Mouse (Mus musculus): ENCODE measurements around the gene Aup1. TPM values are rescaled to one million over a fixed set of nuclear protein-coding genes. Genes with fewer than 3 reads are reported as not detected.

Gene Aup1
- polyA plus RNA-seq, 1 experiment = not detected

DNA sequence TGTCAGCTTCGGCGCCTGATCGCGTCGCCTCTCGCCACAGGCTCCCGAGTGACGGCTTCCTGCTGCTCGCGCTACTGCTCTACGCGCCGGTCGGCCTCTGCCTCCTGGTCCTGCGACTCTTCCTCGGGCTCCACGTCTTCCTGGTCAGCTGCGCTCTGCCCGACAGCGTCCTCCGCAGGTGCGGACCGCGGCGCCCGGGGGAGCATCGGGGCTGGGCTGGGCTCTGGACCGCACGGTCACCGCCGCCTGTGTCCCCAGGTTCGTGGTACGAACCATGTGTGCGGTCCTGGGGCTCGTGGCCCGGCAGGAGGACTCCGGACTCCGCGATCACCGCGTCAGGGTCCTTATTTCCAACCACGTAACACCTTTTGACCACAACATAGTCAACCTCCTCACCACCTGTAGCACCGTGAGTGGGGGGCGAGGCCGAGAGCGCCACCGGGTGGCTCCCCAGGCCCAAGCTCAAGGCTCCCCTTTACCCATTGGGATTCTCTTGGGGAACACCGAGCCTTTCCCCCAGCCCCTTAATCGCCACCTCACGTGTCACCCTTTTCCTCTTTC is 630 bp downstream of the Aup1 start, which contains the start of gene Htra2:
Htra2 (minus strand) TSS at position 403 of the 561 bp plus-strand sequence.
- Histone ChIP-seq H3K27ac (ENCODE audit: insufficient read depth, low read depth, low read length) (peak within 1 kb of the TSS; percentile 63), H3K4me1 (ENCODE audit: control insufficient read depth, insufficient read depth, low read length) (peaks cover 20% of the 10 kb centered on the region), H3K4me3 (ENCODE audit: insufficient read depth, low read depth, low read length) (peak within 1 kb of the TSS; percentile 82)
- under 1% methylated on average over 50 of the region's 50 CpGs for WGBS
- peak; percentile 15; the same call in 1 of the 2 replicates for TF ChIP-seq CTCF (IDR thresholded peaks at IDR 0.05; ENCODE audit: insufficient read depth, low read depth, low read length)
- TF ChIP-seq POLR2A (IDR thresholded peaks at IDR 0.05; ENCODE audit: insufficient read depth, low read depth, low read length) = no peak

DNA sequence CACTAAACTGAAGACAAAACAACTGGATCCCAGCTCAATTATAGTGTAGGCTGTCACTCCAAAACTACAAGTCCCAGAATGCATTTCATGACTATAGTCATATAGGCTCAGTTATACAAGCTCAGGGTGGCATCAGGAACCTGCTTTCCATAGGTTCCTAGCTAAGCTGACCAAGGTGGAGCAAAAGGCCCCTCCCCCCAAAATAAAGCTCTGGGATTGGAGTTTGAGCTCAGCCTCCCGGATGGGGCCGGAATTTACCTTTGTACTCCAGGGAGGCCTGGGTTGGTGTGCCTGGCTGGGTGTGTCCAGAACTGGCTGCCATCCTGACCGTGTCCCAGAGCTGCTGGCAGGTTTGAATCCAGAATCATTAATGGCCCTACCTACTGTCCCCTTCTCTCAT is 3.5 kb downstream of the Aup1 start, which contains the start of gene Dqx1:
Dqx1 (plus strand) TSS at position 55 of the 400 bp plus-strand sequence.
- H3K27ac ChIP-seq (ENCODE audit: insufficient read depth, low read depth, low read length) = no peak within 1 kb of the TSS
- TF ChIP-seq POLR2A (IDR thresholded peaks at IDR 0.05; ENCODE audit: insufficient read depth, low read depth, low read length) = no peak
- no peak for TF ChIP-seq CTCF (IDR thresholded peaks at IDR 0.05; ENCODE audit: insufficient read depth, low read depth, low read length)
- H3K4me3 ChIP-seq (ENCODE audit: insufficient read depth, low read depth, low read length) = no peak within 1 kb of the TSS
- peaks cover 18% of the 10 kb centered on the region for H3K4me1 ChIP-seq (ENCODE audit: control insufficient read depth, insufficient read depth, low read length)
- 47% methylated on average over 3 of the region's 3 CpGs for WGBS

DNA sequence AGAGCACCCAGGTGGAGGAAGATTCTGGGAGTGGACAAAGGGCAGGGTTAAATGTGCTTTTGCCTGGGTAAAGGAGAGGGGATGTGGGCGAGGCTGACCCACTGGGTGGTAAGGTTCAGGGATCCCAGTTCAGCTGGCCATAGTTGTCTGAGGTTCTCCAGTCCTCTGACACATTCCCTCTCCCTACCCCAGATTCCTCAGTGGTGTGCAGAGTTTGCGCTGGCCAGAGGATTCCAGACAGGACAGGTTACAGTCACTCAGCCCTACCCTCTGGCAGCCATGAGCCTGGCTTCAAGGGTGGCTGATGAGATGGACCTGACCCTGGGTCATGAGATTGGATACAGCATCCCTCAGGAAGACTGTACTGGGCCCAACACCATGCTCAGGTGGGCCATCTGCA is 4.4 kb downstream of the Aup1 start:
- no peak for TF ChIP-seq CTCF (IDR thresholded peaks at IDR 0.05; ENCODE audit: insufficient read depth, low read depth, low read length)
- no peak for TF ChIP-seq POLR2A (IDR thresholded peaks at IDR 0.05; ENCODE audit: insufficient read depth, low read depth, low read length)
- Histone ChIP-seq H3K27ac (ENCODE audit: insufficient read depth, low read depth, low read length) (no peak overlapping the region), H3K4me3 (ENCODE audit: insufficient read depth, low read depth, low read length) (no peak overlapping the region), H3K4me1 (ENCODE audit: control insufficient read depth, insufficient read depth, low read length) (peaks cover 10% of the 10 kb centered on the region)
- WGBS = 82% methylated on average over 2 of the region's 2 CpGs

DNA sequence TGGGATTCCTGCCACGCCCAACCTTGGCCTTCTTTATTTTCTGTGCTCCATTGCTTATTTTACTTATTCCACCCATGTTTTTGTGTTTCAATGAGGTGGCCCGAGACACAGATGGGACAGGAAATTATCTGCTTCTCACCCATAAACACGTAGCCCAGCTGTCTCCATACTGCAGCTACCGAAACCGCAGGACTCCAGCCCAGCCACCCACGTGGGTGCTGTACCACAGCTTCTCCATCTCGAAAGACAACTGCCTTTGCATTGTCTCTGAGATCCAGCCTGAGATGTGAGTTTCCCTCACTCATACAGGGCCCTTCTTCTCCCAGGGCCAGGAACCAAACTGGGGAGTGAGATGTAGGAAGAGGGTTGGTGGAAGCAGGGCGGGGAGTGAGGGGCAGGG is 11.7 kb downstream of the Aup1 start:
- WGBS = 34% methylated on average over 8 of the region's 8 CpGs
- Histone ChIP-seq H3K4me3 (ENCODE audit: insufficient read depth, low read depth, low read length) (no peak overlapping the region), H3K4me1 (ENCODE audit: control insufficient read depth, insufficient read depth, low read length) (peaks cover 8% of the 10 kb centered on the region), H3K27ac (ENCODE audit: insufficient read depth, low read depth, low read length) (no peak overlapping the region)
- TF ChIP-seq CTCF (IDR thresholded peaks at IDR 0.05; ENCODE audit: insufficient read depth, low read depth, low read length) (no peak), POLR2A (IDR thresholded peaks at IDR 0.05; ENCODE audit: insufficient read depth, low read depth, low read length) (no peak)

DNA sequence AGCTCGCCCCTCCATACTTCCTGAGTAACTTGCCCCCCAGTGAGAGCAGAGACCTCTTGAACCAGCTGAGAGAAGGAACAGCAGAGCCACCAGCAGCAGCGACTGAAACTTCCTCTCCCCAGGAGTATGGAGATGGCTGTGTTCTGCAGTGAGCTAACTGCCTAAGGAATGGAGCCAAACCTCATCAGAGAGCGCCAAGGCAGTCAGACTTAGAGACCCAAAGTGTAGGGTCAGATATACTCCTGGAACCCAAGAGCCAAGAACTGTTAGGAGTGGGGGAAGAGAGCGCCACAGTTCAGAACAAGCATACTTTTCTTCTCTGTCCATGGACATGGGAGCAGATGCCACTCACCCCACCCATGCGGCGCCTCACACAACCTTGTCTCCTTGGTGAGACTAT is 12.1 kb downstream of the Aup1 start:
- Histone ChIP-seq H3K27ac (ENCODE audit: insufficient read depth, low read depth, low read length) (no peak overlapping the region), H3K4me1 (ENCODE audit: control insufficient read depth, insufficient read depth, low read length) (peaks cover 8% of the 10 kb centered on the region), H3K4me3 (ENCODE audit: insufficient read depth, low read depth, low read length) (no peak overlapping the region)
- TF ChIP-seq CTCF (IDR thresholded peaks at IDR 0.05; ENCODE audit: insufficient read depth, low read depth, low read length) (no peak), POLR2A (IDR thresholded peaks at IDR 0.05; ENCODE audit: insufficient read depth, low read depth, low read length) (no peak)
- 33% methylated on average over 6 of the region's 6 CpGs for WGBS

DNA sequence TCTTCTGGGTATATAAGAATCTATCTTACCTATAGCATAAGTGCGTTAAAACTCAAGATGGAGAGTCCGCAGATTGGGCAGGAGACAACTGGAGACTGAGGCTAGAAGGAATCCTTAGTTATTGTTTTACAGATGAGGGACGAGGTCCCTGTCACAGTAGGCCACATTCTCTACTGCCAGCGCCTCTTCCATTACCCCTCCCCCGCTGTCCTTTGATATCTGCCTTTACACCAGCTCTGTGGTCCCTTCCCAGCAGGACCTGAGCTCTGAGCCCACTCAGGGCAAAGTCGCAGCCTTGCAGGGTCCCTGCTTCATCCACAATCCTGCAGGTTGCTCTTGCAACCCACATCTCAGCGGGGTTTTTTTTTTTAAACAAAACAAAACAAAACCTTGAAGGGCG is 13.9 kb downstream of the Aup1 start:
- peaks cover 8% of the 10 kb centered on the region for H3K4me1 ChIP-seq (ENCODE audit: control insufficient read depth, insufficient read depth, low read length)
- WGBS = 11% methylated on average over 8 of the region's 8 CpGs
- no peak overlapping the region for H3K27ac ChIP-seq (ENCODE audit: insufficient read depth, low read depth, low read length)
- no peak overlapping the region for H3K4me3 ChIP-seq (ENCODE audit: insufficient read depth, low read depth, low read length)
- TF ChIP-seq CTCF (IDR thresholded peaks at IDR 0.05; ENCODE audit: insufficient read depth, low read depth, low read length) (no peak), POLR2A (IDR thresholded peaks at IDR 0.05; ENCODE audit: insufficient read depth, low read depth, low read length) (no peak)

DNA sequence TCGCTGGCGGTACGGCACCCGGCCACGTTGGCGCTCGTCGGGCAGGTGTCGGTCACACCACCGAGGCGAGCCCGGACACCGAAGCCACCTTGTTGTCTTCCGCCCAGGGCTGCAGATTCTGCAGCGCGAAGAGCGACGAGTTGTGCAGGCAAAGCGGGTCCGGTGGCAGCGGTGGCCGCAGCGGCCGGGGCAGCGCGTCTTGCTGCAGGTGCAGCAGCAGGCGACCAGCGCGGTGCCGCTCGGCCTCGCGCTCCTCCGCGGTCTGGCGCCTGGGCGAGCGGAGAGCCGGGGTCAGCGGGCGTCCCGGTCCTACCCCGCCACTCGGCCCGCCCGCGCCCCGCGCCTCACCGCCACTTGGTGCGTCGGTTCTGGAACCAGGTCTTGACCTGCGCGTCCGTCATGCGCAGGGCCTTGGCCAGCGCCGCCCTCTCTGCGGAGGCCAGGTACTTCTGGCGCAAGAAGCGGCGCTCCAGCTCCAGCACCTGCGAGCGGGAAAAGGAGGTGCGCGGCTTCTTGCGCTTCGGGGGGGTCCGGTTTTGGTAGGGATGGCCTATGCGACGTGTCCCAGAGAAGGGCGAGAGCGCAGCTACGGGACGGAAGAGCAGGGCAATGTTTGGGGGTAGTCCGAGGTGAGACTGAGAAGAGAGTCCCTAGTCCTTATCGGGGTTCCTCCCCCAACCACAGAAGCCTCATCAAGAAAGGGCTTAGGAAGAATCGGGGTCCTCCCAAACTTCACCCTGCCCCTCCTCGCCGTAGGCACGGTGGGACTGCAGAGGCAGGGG is 14.6 kb downstream of the Aup1 start:
- Histone ChIP-seq H3K4me1 (ENCODE audit: control insufficient read depth, insufficient read depth, low read length) (peaks cover 8% of the 10 kb centered on the region), H3K4me3 (ENCODE audit: insufficient read depth, low read depth, low read length) (no peak overlapping the region), H3K27ac (ENCODE audit: insufficient read depth, low read depth, low read length) (no peak overlapping the region)
- 1% methylated on average over 81 of the region's 81 CpGs for WGBS
- TF ChIP-seq CTCF (IDR thresholded peaks at IDR 0.05; ENCODE audit: insufficient read depth, low read depth, low read length) (no peak), POLR2A (IDR thresholded peaks at IDR 0.05; ENCODE audit: insufficient read depth, low read depth, low read length) (no peak)

DNA sequence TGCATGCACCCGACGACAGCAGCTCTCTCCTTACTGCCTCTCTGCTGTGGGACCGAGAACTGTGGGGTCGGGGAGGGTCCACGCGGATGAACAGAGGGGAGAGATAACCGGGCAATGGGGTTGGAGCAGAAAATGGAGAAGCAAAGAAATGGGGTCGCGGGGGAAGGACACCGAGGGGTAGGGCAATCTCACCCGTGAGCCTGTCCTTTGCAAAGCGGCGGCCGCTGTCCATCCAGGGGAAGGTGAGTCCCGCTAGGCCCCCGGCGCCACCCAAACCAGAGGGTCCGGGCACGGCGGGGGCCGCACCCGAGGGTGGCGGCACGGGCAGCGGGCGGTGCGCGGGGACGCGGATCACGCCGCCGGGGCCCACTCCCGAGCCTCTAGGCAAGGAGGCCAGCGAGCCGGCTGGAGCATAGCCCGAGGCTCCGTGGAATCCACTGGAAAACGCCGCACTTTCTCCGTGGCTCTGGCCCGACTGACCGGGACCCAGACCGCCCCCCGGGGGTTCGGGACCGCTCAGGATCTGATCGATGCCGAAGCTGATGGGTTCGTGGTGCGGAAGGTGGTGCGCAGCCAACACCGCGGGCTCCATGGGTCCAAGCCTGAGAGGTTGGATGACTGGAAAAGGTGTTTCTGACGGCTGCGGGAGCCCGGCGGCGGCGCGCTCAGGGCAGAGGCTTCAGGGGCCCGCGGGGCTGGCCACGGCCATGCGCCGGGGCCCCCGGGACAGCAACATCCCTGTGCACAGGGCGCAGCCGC is 15.3 kb downstream of the Aup1 start:
- TF ChIP-seq CTCF (IDR thresholded peaks at IDR 0.05; ENCODE audit: insufficient read depth, low read depth, low read length) = no peak
- no peak for TF ChIP-seq POLR2A (IDR thresholded peaks at IDR 0.05; ENCODE audit: insufficient read depth, low read depth, low read length)
- no peak overlapping the region for H3K4me3 ChIP-seq (ENCODE audit: insufficient read depth, low read depth, low read length)
- 2% methylated on average over 69 of the region's 69 CpGs for WGBS
- H3K27ac ChIP-seq (ENCODE audit: insufficient read depth, low read depth, low read length) = no peak overlapping the region
- H3K4me1 ChIP-seq (ENCODE audit: control insufficient read depth, insufficient read depth, low read length) = peaks cover 8% of the 10 kb centered on the region

DNA sequence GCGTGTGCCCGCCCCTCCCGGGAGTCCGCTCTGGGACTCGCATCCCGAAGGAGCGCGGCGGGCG is 15.8 kb downstream of the Aup1 start, which contains the start of gene Tlx2:
Tlx2 (minus strand) TSS at position 47 of the 64 bp plus-strand sequence.
- Histone ChIP-seq H3K27ac (ENCODE audit: insufficient read depth, low read depth, low read length) (no peak within 1 kb of the TSS), H3K4me3 (ENCODE audit: insufficient read depth, low read depth, low read length) (no peak within 1 kb of the TSS), H3K4me1 (ENCODE audit: control insufficient read depth, insufficient read depth, low read length) (peaks cover 8% of the 10 kb centered on the region)
- TF ChIP-seq POLR2A (IDR thresholded peaks at IDR 0.05; ENCODE audit: insufficient read depth, low read depth, low read length) (no peak), CTCF (IDR thresholded peaks at IDR 0.05; ENCODE audit: insufficient read depth, low read depth, low read length) (no peak)
- WGBS = 1% methylated on average over 10 of the region's 10 CpGs

All from olfactory bulb, adult 2 months (tissue).